Mouse (Mus musculus) erythroblast, embryonic 14.5 days (primary cell): ENCODE data around the gene Gltpd2.

Experiments used
- GATA1 ChIP-seq: IDR thresholded peaks from 2 replicates; pipeline ENCODE4 v1.6.1; 2012; ENCODE audit warnings: low read length, inconsistent platforms, mixed read lengths
- TAL1 ChIP-seq: IDR thresholded peaks from 3 replicates; pipeline ENCODE4 v1.6.1; 2012; ENCODE audit warnings: low read length, inconsistent platforms, mixed read lengths

DNA sequence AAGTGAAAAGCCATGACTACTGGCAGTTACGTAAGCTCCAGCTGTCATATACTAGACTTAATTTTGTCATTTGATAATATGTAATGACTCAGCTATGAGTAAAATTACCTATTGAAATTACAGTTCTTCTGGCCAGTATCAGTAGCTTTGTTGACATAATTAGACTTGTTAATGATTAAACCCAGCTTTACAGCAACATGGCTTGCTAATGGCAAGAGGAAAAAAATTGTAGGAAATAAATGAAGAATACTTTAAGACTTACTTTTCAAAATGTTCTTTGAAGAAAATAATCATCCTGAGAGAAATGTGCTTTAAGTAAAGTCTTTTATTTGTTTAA lies 18.6 kb upstream of the Gltpd2 start:
- TF ChIP-seq GATA1 (no peak), TAL1 (no peak)
